Mouse (Mus musculus): ENCODE measurements around the gene Cks2. TPM values are rescaled to one million over a fixed set of nuclear protein-coding genes. Genes with fewer than 3 reads are reported as not detected.

Gene Cks2
- polyA plus RNA-seq, 1 experiment from 2014 or later = 370 TPM

GRCm38 (mm10) chr13:51676641-51677040, 31.6 kb downstream of the Cks2 start:
- H3K27ac ChIP-seq (ENCODE audit: low read length) = no peak overlapping the region
- no peaks in the 10 kb centered on the region for H3K4me1 ChIP-seq (ENCODE audit: insufficient read depth, low read length)
- no peak for ATAC-seq (ENCODE audit: low FRiP score, low TSS enrichment)
- H3K36me3 ChIP-seq (ENCODE audit: insufficient read depth, low read length) = peaks cover 77% of the 10 kb centered on the region
- H3K9me3 ChIP-seq (ENCODE audit: low read length) = no peaks in the 10 kb centered on the region
- no peaks in the 10 kb centered on the region for H3K27me3 ChIP-seq (ENCODE audit: insufficient read depth, low read length)
- no peak overlapping the region for H3K9ac ChIP-seq (replicated peaks; ENCODE audit: low read length)
- no peak overlapping the region for H3K4me2 ChIP-seq (replicated peaks; ENCODE audit: low read depth, low read length)
- H3K4me3 ChIP-seq (ENCODE audit: low read length) = no peak overlapping the region
- 77% methylated on average over 4 of the region's 4 CpGs for WGBS

- 92% methylated on average over 12 of the region's 12 CpGs for WGBS
- no peak for ATAC-seq (ENCODE audit: low FRiP score, low TSS enrichment)
- no peaks in the 10 kb centered on the region for H3K4me1 ChIP-seq (ENCODE audit: insufficient read depth, low read length)
- H3K27me3 ChIP-seq (ENCODE audit: insufficient read depth, low read length) = no peaks in the 10 kb centered on the region
- H3K27ac ChIP-seq (ENCODE audit: low read length) = no peak overlapping the region
- no peak overlapping the region for H3K9ac ChIP-seq (replicated peaks; ENCODE audit: low read length)
- H3K9me3 ChIP-seq (ENCODE audit: low read length) = no peaks in the 10 kb centered on the region
- H3K4me2 ChIP-seq (replicated peaks; ENCODE audit: low read depth, low read length) = no peak overlapping the region
- H3K36me3 ChIP-seq (ENCODE audit: insufficient read depth, low read length) = peaks cover 78% of the 10 kb centered on the region
- H3K4me3 ChIP-seq (ENCODE audit: low read length) = no peak overlapping the region
Measured at GRCm38 (mm10) chr13:51677041-51677440, 32.0 kb downstream of the Cks2 start.

GRCm38 (mm10) chr13:51677630-51678185, 32.7 kb downstream of the Cks2 start:
- H3K9me3 ChIP-seq (ENCODE audit: low read length) = no peaks in the 10 kb centered on the region
- H3K27ac ChIP-seq (ENCODE audit: low read length) = no peak overlapping the region
- no peak overlapping the region for H3K4me2 ChIP-seq (replicated peaks; ENCODE audit: low read depth, low read length)
- H3K9ac ChIP-seq (replicated peaks; ENCODE audit: low read length) = no peak overlapping the region
- H3K36me3 ChIP-seq (ENCODE audit: insufficient read depth, low read length) = peaks cover 83% of the 10 kb centered on the region
- H3K4me1 ChIP-seq (ENCODE audit: insufficient read depth, low read length) = no peaks in the 10 kb centered on the region
- WGBS = 93% methylated on average over 7 of the region's 7 CpGs
- no peak for ATAC-seq (ENCODE audit: low FRiP score, low TSS enrichment)
- H3K27me3 ChIP-seq (ENCODE audit: insufficient read depth, low read length) = no peaks in the 10 kb centered on the region
- H3K4me3 ChIP-seq (ENCODE audit: low read length) = no peak overlapping the region

GRCm38 (mm10) chr13:51678687-51679086, 33.7 kb downstream of the Cks2 start:
- peaks cover 86% of the 10 kb centered on the region for H3K36me3 ChIP-seq (ENCODE audit: insufficient read depth, low read length)
- no peak overlapping the region for H3K4me2 ChIP-seq (replicated peaks; ENCODE audit: low read depth, low read length)
- no peak overlapping the region for H3K9ac ChIP-seq (replicated peaks; ENCODE audit: low read length)
- H3K27ac ChIP-seq (ENCODE audit: low read length) = no peak overlapping the region
- WGBS = 95% methylated on average over 6 of the region's 6 CpGs
- H3K4me3 ChIP-seq (ENCODE audit: low read length) = no peak overlapping the region
- H3K9me3 ChIP-seq (ENCODE audit: low read length) = no peaks in the 10 kb centered on the region
- no peaks in the 10 kb centered on the region for H3K27me3 ChIP-seq (ENCODE audit: insufficient read depth, low read length)
- ATAC-seq (ENCODE audit: low FRiP score, low TSS enrichment) = no peak
- H3K4me1 ChIP-seq (ENCODE audit: insufficient read depth, low read length) = no peaks in the 10 kb centered on the region

- Histone ChIP-seq H3K9ac (replicated peaks; ENCODE audit: low read length) (no peak overlapping the region), H3K4me3 (ENCODE audit: low read length) (no peak overlapping the region), H3K36me3 (ENCODE audit: insufficient read depth, low read length) (peaks cover 79% of the 10 kb centered on the region), H3K9me3 (ENCODE audit: low read length) (no peaks in the 10 kb centered on the region), H3K27me3 (ENCODE audit: insufficient read depth, low read length) (no peaks in the 10 kb centered on the region), H3K4me1 (ENCODE audit: insufficient read depth, low read length) (no peaks in the 10 kb centered on the region), H3K27ac (ENCODE audit: low read length) (no peak overlapping the region), H3K4me2 (replicated peaks; ENCODE audit: low read depth, low read length) (no peak overlapping the region)
- ATAC-seq (ENCODE audit: low FRiP score, low TSS enrichment) = no peak
- 78% methylated on average over 4 of the region's 4 CpGs for WGBS
Measured at GRCm38 (mm10) chr13:51679332-51679731, 34.3 kb downstream of the Cks2 start.

GRCm38 (mm10) chr13:51681076-51681475, 36.0 kb downstream of the Cks2 start:
- H3K9ac ChIP-seq (replicated peaks; ENCODE audit: low read length) = no peak overlapping the region
- H3K27ac ChIP-seq (ENCODE audit: low read length) = no peak overlapping the region
- WGBS = 56% methylated on average over 5 of the region's 5 CpGs
- H3K4me3 ChIP-seq (ENCODE audit: low read length) = no peak overlapping the region
- H3K36me3 ChIP-seq (ENCODE audit: insufficient read depth, low read length) = peaks cover 80% of the 10 kb centered on the region
- no peaks in the 10 kb centered on the region for H3K27me3 ChIP-seq (ENCODE audit: insufficient read depth, low read length)
- H3K4me2 ChIP-seq (replicated peaks; ENCODE audit: low read depth, low read length) = no peak overlapping the region
- no peak for ATAC-seq (ENCODE audit: low FRiP score, low TSS enrichment)
- H3K9me3 ChIP-seq (ENCODE audit: low read length) = no peaks in the 10 kb centered on the region
- no peaks in the 10 kb centered on the region for H3K4me1 ChIP-seq (ENCODE audit: insufficient read depth, low read length)

- 95% methylated on average over 8 of the region's 8 CpGs for WGBS
Measured at GRCm38 (mm10) chr13:51681634-51682033, 36.6 kb downstream of the Cks2 start.

GRCm38 (mm10) chr13:51685290-51685966, 40.4 kb downstream of the Cks2 start:
- Histone ChIP-seq H3K4me2 (replicated peaks; ENCODE audit: low read depth, low read length) (no peak overlapping the region), H3K36me3 (ENCODE audit: insufficient read depth, low read length) (peaks cover 63% of the 10 kb centered on the region), H3K9me3 (ENCODE audit: low read length) (no peaks in the 10 kb centered on the region), H3K27me3 (ENCODE audit: insufficient read depth, low read length) (no peaks in the 10 kb centered on the region), H3K27ac (ENCODE audit: low read length) (no peak overlapping the region; the same call in 1 of the 2 replicates), H3K9ac (replicated peaks; ENCODE audit: low read length) (no peak overlapping the region), H3K4me1 (ENCODE audit: insufficient read depth, low read length) (no peaks in the 10 kb centered on the region), H3K4me3 (ENCODE audit: low read length) (no peak overlapping the region)
- no peak for ATAC-seq (ENCODE audit: low FRiP score, low TSS enrichment)
- WGBS = 91% methylated on average over 7 of the region's 7 CpGs

More at GRCm38 (mm10) chr13:51681634-51682033, 36.6 kb downstream of the Cks2 start:
- no peak overlapping the region for H3K9ac ChIP-seq (replicated peaks; ENCODE audit: low read length)
- H3K36me3 ChIP-seq (ENCODE audit: insufficient read depth, low read length) = peaks cover 82% of the 10 kb centered on the region
- H3K4me2 ChIP-seq (replicated peaks; ENCODE audit: low read depth, low read length) = no peak overlapping the region
- ATAC-seq (ENCODE audit: low FRiP score, low TSS enrichment) = no peak
- no peak overlapping the region for H3K4me3 ChIP-seq (ENCODE audit: low read length)
- H3K27ac ChIP-seq (ENCODE audit: low read length) = no peak overlapping the region
- H3K4me1 ChIP-seq (ENCODE audit: insufficient read depth, low read length) = no peaks in the 10 kb centered on the region
- H3K9me3 ChIP-seq (ENCODE audit: low read length) = no peaks in the 10 kb centered on the region
- no peaks in the 10 kb centered on the region for H3K27me3 ChIP-seq (ENCODE audit: insufficient read depth, low read length)

GRCm38 (mm10) chr13:51686966-51687365, 41.9 kb downstream of the Cks2 start:
- H3K36me3 ChIP-seq (ENCODE audit: insufficient read depth, low read length) = peaks cover 47% of the 10 kb centered on the region
- no peak for ATAC-seq (ENCODE audit: low FRiP score, low TSS enrichment)
- no peaks in the 10 kb centered on the region for H3K27me3 ChIP-seq (ENCODE audit: insufficient read depth, low read length)
- WGBS = 92% methylated on average over 5 of the region's 5 CpGs
- H3K9me3 ChIP-seq (ENCODE audit: low read length) = no peaks in the 10 kb centered on the region
- H3K27ac ChIP-seq (ENCODE audit: low read length) = no peak overlapping the region
- H3K9ac ChIP-seq (replicated peaks; ENCODE audit: low read length) = no peak overlapping the region
- H3K4me2 ChIP-seq (replicated peaks; ENCODE audit: low read depth, low read length) = no peak overlapping the region
- no peak overlapping the region for H3K4me3 ChIP-seq (ENCODE audit: low read length)
- no peaks in the 10 kb centered on the region for H3K4me1 ChIP-seq (ENCODE audit: insufficient read depth, low read length)

- Histone ChIP-seq H3K4me1 (ENCODE audit: insufficient read depth, low read length) (no peaks in the 10 kb centered on the region), H3K4me3 (ENCODE audit: low read length) (no peak overlapping the region), H3K9me3 (ENCODE audit: low read length) (no peaks in the 10 kb centered on the region), H3K27ac (ENCODE audit: low read length) (no peak overlapping the region), H3K27me3 (ENCODE audit: insufficient read depth, low read length) (no peaks in the 10 kb centered on the region), H3K9ac (replicated peaks; ENCODE audit: low read length) (no peak overlapping the region), H3K36me3 (ENCODE audit: insufficient read depth, low read length) (peaks cover 32% of the 10 kb centered on the region), H3K4me2 (replicated peaks; ENCODE audit: low read depth, low read length) (no peak overlapping the region)
- whole genome bisulfite sequencing = 53% methylated on average over 3 of the region's 3 CpGs
- ATAC-seq (ENCODE audit: low FRiP score, low TSS enrichment) = no peak
Measured at GRCm38 (mm10) chr13:51688688-51689087, 43.7 kb downstream of the Cks2 start.
